Mouse (Mus musculus): ENCODE data around the gene Nop58. TPM values are rescaled to one million over a fixed set of nuclear protein-coding genes. Genes with fewer than 3 reads are reported as not detected.

The Nop58 gene
- polyA plus RNA-seq, 1 experiment, result 27.0 TPM

DNA sequence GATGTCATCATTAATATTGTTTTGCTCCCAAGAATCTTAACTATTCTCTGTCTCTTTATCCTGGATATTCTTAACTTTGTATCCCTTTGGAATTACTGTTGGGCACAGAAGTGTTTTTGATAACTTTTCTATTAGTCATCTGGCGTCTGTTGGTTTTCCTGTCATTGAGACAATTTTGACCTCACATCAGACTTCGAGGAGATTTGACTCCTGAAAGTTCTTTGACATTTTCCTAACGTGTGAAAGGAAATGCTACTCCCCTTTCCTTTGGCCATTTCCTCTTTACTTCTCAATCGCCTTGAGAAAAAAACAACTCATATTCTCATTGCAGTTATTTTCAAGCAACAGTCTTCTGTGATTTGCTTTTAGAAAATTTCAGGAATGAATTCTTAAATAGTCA lies 80.5 kb downstream of the Nop58 start:
- no peaks in the 10 kb centered on the region for H3K27me3 ChIP-seq (ENCODE audit: control insufficient read depth, insufficient read depth, low read length)

DNA sequence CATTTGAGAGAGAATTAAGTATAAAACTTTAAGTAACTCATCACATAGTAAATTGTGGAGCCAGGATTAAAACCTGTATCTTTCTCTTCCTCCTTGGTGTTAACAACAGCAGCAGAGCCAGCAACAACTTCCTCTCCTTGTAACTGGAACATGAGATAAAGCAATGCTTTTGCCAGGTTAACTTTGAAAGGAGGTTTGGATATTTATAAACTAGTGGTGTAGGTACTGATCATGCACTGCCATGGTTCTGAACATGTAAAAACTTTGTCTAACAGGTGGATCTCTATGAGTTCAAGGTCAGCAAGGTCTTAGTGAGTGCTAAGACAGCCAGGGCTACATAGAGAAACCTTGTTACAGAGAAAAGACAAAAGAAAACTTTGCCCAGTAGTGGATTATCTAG lies 81.9 kb downstream of the Nop58 start:
- no peak overlapping the region for H3K27ac ChIP-seq (ENCODE audit: control insufficient read depth, insufficient read depth, low read depth, low read length)
- peaks cover 6% of the 10 kb centered on the region for H3K4me1 ChIP-seq (ENCODE audit: control insufficient read depth, insufficient read depth, low read length)
- H3K36me3 ChIP-seq (ENCODE audit: control insufficient read depth, insufficient read depth, low read length), result no peaks in the 10 kb centered on the region
- TF ChIP-seq CTCF (IDR thresholded peaks at IDR 0.05; ENCODE audit: control insufficient read depth, insufficient read depth, insufficient replicate concordance, low read depth, low read length), result no peak
- no peak for TF ChIP-seq POLR2A (IDR thresholded peaks at IDR 0.05; ENCODE audit: control insufficient read depth, low read depth, low read length)
- no peak overlapping the region for H3K4me3 ChIP-seq (ENCODE audit: control insufficient read depth, low read depth, low read length)
- no peaks in the 10 kb centered on the region for H3K27me3 ChIP-seq (ENCODE audit: control insufficient read depth, insufficient read depth, low read length)

More for the DNA sequence above, 80.5 kb downstream of the Nop58 start:
- peaks cover 6% of the 10 kb centered on the region for H3K4me1 ChIP-seq (ENCODE audit: control insufficient read depth, insufficient read depth, low read length)
- H3K4me3 ChIP-seq (ENCODE audit: control insufficient read depth, low read depth, low read length), result no peak overlapping the region
- no peaks in the 10 kb centered on the region for H3K36me3 ChIP-seq (ENCODE audit: control insufficient read depth, insufficient read depth, low read length)
- no peak for TF ChIP-seq CTCF (IDR thresholded peaks at IDR 0.05; ENCODE audit: control insufficient read depth, insufficient read depth, insufficient replicate concordance, low read depth, low read length)
- TF ChIP-seq POLR2A (IDR thresholded peaks at IDR 0.05; ENCODE audit: control insufficient read depth, low read depth, low read length), result no peak
- H3K27ac ChIP-seq (ENCODE audit: control insufficient read depth, insufficient read depth, low read depth, low read length), result no peak overlapping the region

Other genes starting within 250 kb of the Nop58 start
- gene Fzd7, start 202.5 kb upstream of the Nop58 start, polyA plus RNA-seq (2012; rRNA removed), result 1.4 and 1.5 TPM in 2 replicates
- gene Gm973, start 168.7 kb upstream of the Nop58 start, polyA plus RNA-seq (2012; rRNA removed), result 72.5 and 83.9 TPM in 2 replicates
- gene Sumo1, start 14.1 kb upstream of the Nop58 start, polyA plus RNA-seq (2012; rRNA removed), result 22.2 and 32.2 TPM in 2 replicates
- gene Bmpr2, start 78.4 kb downstream of the Nop58 start, polyA plus RNA-seq (2012; rRNA removed), result 1.3 and 1.8 TPM in 2 replicates
- gene Fam117b, start 228.0 kb downstream of the Nop58 start, polyA plus RNA-seq (2012; rRNA removed), result 15.4 and 15.7 TPM in 2 replicates

Data from testis, adult 2 months (tissue).